Mouse (Mus musculus): Measurements from ENCODE around the gene Vmn1r116. TPM values are rescaled to one million over a fixed set of nuclear protein-coding genes. Genes with fewer than 3 reads are reported as not detected.
"Not testable (repeated sequence)": the region's sequence is repeated elsewhere in the genome, so short reads cannot be mapped to it uniquely, and the experiment has no call there.

Gene Vmn1r116
- not detected in 2 replicates for total RNA-seq (2014; fragmentation: Nextera tagmentation)
- total RNA-seq (2017): 0.17 TPM in 1 of 2 replicates, not detected in the other
- polyA plus RNA-seq (2012): not detected in 2 replicates

- DNase-seq (ENCODE audit: low spot score); H3K27me3 ChIP-seq (ENCODE audit: insufficient read depth, low read length); H3K4me1 ChIP-seq (ENCODE audit: insufficient read depth, low read depth, low read length); H3K9me3 ChIP-seq (replicated peaks); H3K36me3 ChIP-seq (replicated peaks); ATAC-seq (ENCODE audit: extremely low read depth, insufficient number of reproducible peaks, low FRiP score, poor library complexity, severe bottlenecking); H3K4me3 ChIP-seq (ENCODE audit: low read depth, low read length): not testable (repeated sequence)
Measured at GRCm38 (mm10) chr7:20871956-20872355, at the start of gene Vmn1r116. Gene Vmn1r116 (plus strand): TSS chr7:20872256.

- ATAC-seq (ENCODE audit: extremely low read depth, insufficient number of reproducible peaks, low FRiP score, poor library complexity, severe bottlenecking); H3K36me3 ChIP-seq (replicated peaks); H3K4me1 ChIP-seq (ENCODE audit: insufficient read depth, low read depth, low read length); H3K27me3 ChIP-seq (ENCODE audit: insufficient read depth, low read length); H3K9me3 ChIP-seq (replicated peaks); DNase-seq (ENCODE audit: low spot score); H3K4me3 ChIP-seq (ENCODE audit: low read depth, low read length): not testable (repeated sequence)
Measured at GRCm38 (mm10) chr7:20844885-20845284, 27.2 kb upstream of the Vmn1r116 start, which contains the start of gene Vmn1r115. Gene Vmn1r115 (minus strand): TSS chr7:20844985.

- H3K9me3 ChIP-seq (replicated peaks); ATAC-seq (ENCODE audit: extremely low read depth, insufficient number of reproducible peaks, low FRiP score, poor library complexity, severe bottlenecking); DNase-seq (ENCODE audit: low spot score); H3K27me3 ChIP-seq (ENCODE audit: insufficient read depth, low read length); H3K4me3 ChIP-seq (ENCODE audit: low read depth, low read length); H3K4me1 ChIP-seq (ENCODE audit: insufficient read depth, low read depth, low read length); H3K36me3 ChIP-seq (replicated peaks): not testable (repeated sequence)
Measured at GRCm38 (mm10) chr7:20884021-20884420, 12.0 kb downstream of the Vmn1r116 start, which contains the start of gene Vmn1r117. Gene Vmn1r117 (minus strand): TSS chr7:20884121.

DNA sequence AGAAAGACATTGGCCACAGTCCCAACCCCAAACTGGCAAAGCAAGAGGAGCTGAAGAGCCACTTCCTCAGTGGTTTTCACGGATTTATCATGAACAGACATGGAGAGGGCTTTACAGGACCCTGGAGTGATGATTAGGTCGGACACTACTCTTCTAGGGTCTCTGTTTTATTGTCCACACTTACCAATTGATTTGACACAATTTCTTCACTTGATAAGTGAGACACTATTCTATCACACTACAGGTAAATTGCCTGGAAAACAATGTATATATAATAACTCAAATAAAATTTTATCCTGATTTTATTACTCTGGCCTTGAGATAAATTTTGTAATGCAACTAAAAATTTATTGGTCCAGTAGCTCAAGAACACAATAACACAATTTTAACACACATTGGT, 40.2 kb downstream of the Vmn1r116 start, which contains the start of gene Vmn1r118:
Gene Vmn1r118, minus strand, starts transcription at position 101 of the 400 bp plus-strand sequence.
- not testable (repeated sequence) for H3K4me3 ChIP-seq (ENCODE audit: low read depth, low read length); H3K36me3 ChIP-seq (replicated peaks); DNase-seq (ENCODE audit: low spot score); H3K9me3 ChIP-seq (replicated peaks); ATAC-seq (ENCODE audit: extremely low read depth, insufficient number of reproducible peaks, low FRiP score, poor library complexity, severe bottlenecking); H3K27me3 ChIP-seq (ENCODE audit: insufficient read depth, low read length); H3K4me1 ChIP-seq (ENCODE audit: insufficient read depth, low read depth, low read length)

Other genes with a start within 250 kb of the Vmn1r116 start
- gene Vmn1r107, start 203.3 kb upstream of the Vmn1r116 start, total RNA-seq (2014; fragmentation: Nextera tagmentation): not detected in 2 replicates
- not detected in 2 replicates for gene Vmn1r107, start 203.3 kb upstream of the Vmn1r116 start, total RNA-seq (2017)
- not detected in 2 replicates for gene Vmn1r107, start 203.3 kb upstream of the Vmn1r116 start, polyA plus RNA-seq (2012)
- gene Vmn1r111, start 169.0 kb upstream of the Vmn1r116 start, total RNA-seq (2014; fragmentation: Nextera tagmentation): not detected in 2 replicates
- not detected in 2 replicates for gene Vmn1r111, start 169.0 kb upstream of the Vmn1r116 start, total RNA-seq (2017)
- gene Vmn1r111, start 169.0 kb upstream of the Vmn1r116 start, polyA plus RNA-seq (2012): not detected in 2 replicates
- gene Gm10668, start 141.6 kb upstream of the Vmn1r116 start, total RNA-seq (2014; fragmentation: Nextera tagmentation): not detected in 2 replicates
- gene Gm10668, start 141.6 kb upstream of the Vmn1r116 start, total RNA-seq (2017): not detected in 2 replicates
- not detected in 2 replicates for gene Gm10668, start 141.6 kb upstream of the Vmn1r116 start, polyA plus RNA-seq (2012)
- not detected in 2 replicates for gene Vmn1r112, start 101.1 kb upstream of the Vmn1r116 start, total RNA-seq (2014; fragmentation: Nextera tagmentation)
- gene Vmn1r112, start 101.1 kb upstream of the Vmn1r116 start, total RNA-seq (2017): not detected in 2 replicates
- not detected in 2 replicates for gene Vmn1r112, start 101.1 kb upstream of the Vmn1r116 start, polyA plus RNA-seq (2012)
- gene Vmn1r113, start 85.0 kb upstream of the Vmn1r116 start, total RNA-seq (2014; fragmentation: Nextera tagmentation): not detected in 2 replicates
- not detected in 2 replicates for gene Vmn1r113, start 85.0 kb upstream of the Vmn1r116 start, total RNA-seq (2017)
- not detected in 2 replicates for gene Vmn1r113, start 85.0 kb upstream of the Vmn1r116 start, polyA plus RNA-seq (2012)
- gene Vmn1r114, start 60.1 kb upstream of the Vmn1r116 start, total RNA-seq (2014; fragmentation: Nextera tagmentation): not detected in 2 replicates
- gene Vmn1r114, start 60.1 kb upstream of the Vmn1r116 start, total RNA-seq (2017): not detected in 2 replicates
- not detected in 2 replicates for gene Vmn1r114, start 60.1 kb upstream of the Vmn1r116 start, polyA plus RNA-seq (2012)
- not detected in 2 replicates for gene Vmn1r115, start 27.3 kb upstream of the Vmn1r116 start, total RNA-seq (2014; fragmentation: Nextera tagmentation)
- not detected in 2 replicates for gene Vmn1r115, start 27.3 kb upstream of the Vmn1r116 start, total RNA-seq (2017)
- gene Vmn1r115, start 27.3 kb upstream of the Vmn1r116 start, polyA plus RNA-seq (2012): not detected in 2 replicates
- gene Vmn1r117, start 11.9 kb downstream of the Vmn1r116 start, total RNA-seq (2014; fragmentation: Nextera tagmentation): not detected in 2 replicates
- gene Vmn1r117, start 11.9 kb downstream of the Vmn1r116 start, total RNA-seq (2017): not detected in 2 replicates
- gene Vmn1r117, start 11.9 kb downstream of the Vmn1r116 start, polyA plus RNA-seq (2012): not detected in 2 replicates
- gene Vmn1r118, start 40.1 kb downstream of the Vmn1r116 start, total RNA-seq (2014; fragmentation: Nextera tagmentation): not detected in 2 replicates
- gene Vmn1r118, start 40.1 kb downstream of the Vmn1r116 start, total RNA-seq (2017): not detected in 2 replicates
- gene Vmn1r118, start 40.1 kb downstream of the Vmn1r116 start, polyA plus RNA-seq (2012): not detected in 2 replicates
- gene Vmn1r119, start 140.2 kb downstream of the Vmn1r116 start, total RNA-seq (2014; fragmentation: Nextera tagmentation): not detected in 2 replicates
- not detected in 2 replicates for gene Vmn1r119, start 140.2 kb downstream of the Vmn1r116 start, total RNA-seq (2017)
- not detected in 2 replicates for gene Vmn1r119, start 140.2 kb downstream of the Vmn1r116 start, polyA plus RNA-seq (2012)
- not detected in 2 replicates for gene Vmn1r120, start 181.5 kb downstream of the Vmn1r116 start, total RNA-seq (2014; fragmentation: Nextera tagmentation)
- not detected in 2 replicates for gene Vmn1r120, start 181.5 kb downstream of the Vmn1r116 start, total RNA-seq (2017)
- not detected in 2 replicates for gene Vmn1r120, start 181.5 kb downstream of the Vmn1r116 start, polyA plus RNA-seq (2012)
- not detected in 2 replicates for gene Vmn1r121, start 226.3 kb downstream of the Vmn1r116 start, total RNA-seq (2014; fragmentation: Nextera tagmentation)
- not detected in 2 replicates for gene Vmn1r121, start 226.3 kb downstream of the Vmn1r116 start, total RNA-seq (2017)
- gene Vmn1r121, start 226.3 kb downstream of the Vmn1r116 start, polyA plus RNA-seq (2012): not detected in 2 replicates

Measured in G1E (cell line).